Mouse (Mus musculus) lung, embryonic 14.5 days (tissue): ENCODE data around the gene Hipk2. TPM values are rescaled to one million over a fixed set of nuclear protein-coding genes. Genes with fewer than 3 reads are reported as not detected.

Experiments
- ATAC-seq: fragments of 200-750 bp; cut with Nextera tagmentation; 2 replicates; pipeline ENCODE4 v1.8.0; 2017; ENCODE audit warnings: mild to moderate bottlenecking, moderate TSS enrichment, moderate library complexity; ENCODE audit not compliant: insufficient read depth
- DNase-seq: peaks from one replicate; pipeline ENCODE4 v3.0.0-alpha.2; 2015
- H3K27ac ChIP-seq: fragments of 300-500 bp; sonication (generic); 2 replicates; pipeline ENCODE4 v1.5.1; 2014; ENCODE audit warnings: low read depth, mild to moderate bottlenecking, moderate library complexity
- H3K27me3 ChIP-seq: fragments of 300-500 bp; sonication (generic); 2 replicates; pipeline ENCODE4 v1.6.1; 2014; ENCODE audit warnings: low read length, control low read depth; ENCODE audit not compliant: insufficient read depth
- H3K36me3 ChIP-seq: fragments of 300-500 bp; sonication (generic); 2 replicates; pipeline ENCODE4 v1.6.1; 2014; ENCODE audit warnings: control low read depth; ENCODE audit not compliant: insufficient read depth
- H3K4me1 ChIP-seq: fragments of 300-500 bp; sonication (generic); 2 replicates; pipeline ENCODE4 v1.6.1; 2014; ENCODE audit warnings: antibody characterized with exemption, control low read depth; ENCODE audit not compliant: insufficient read depth
- H3K4me2 ChIP-seq: fragments of 300-500 bp; sonication (generic); 2 replicates; pipeline ENCODE4 v1.6.1; 2014; ENCODE audit warnings: mild to moderate bottlenecking
- H3K4me3 ChIP-seq: fragments of 300-500 bp; sonication (generic); 2 replicates; pipeline ENCODE4 v1.5.1; 2014; ENCODE audit warnings: low read depth, low read length
- H3K9ac ChIP-seq: fragments of 300-500 bp; sonication (generic); 2 replicates; pipeline ENCODE4 v1.6.1; 2014
- H3K9me3 ChIP-seq: fragments of 300-500 bp; sonication (generic); 2 replicates; pipeline ENCODE4 v1.6.1; 2016; ENCODE audit warnings: low read depth, low read length, control low read depth
- CTCF ChIP-seq: IDR thresholded peaks from 2 replicates; pipeline ENCODE4 v1.5.1; 2016; ENCODE audit warnings: antibody characterized with exemption, low read depth
- WGBS: fragments of 180-500 bp; shearing (Covaris S2); extraction: QIAGEN DNeasy Blood & Tissue Kit; methylation state at CpG from one replicate; pipeline ENCODE4 v1.1.7; 2014; 5-methylcytosine and 5-hydroxymethylcytosine counted together
- polyA plus RNA-seq: library from polyadenylated mRNA; unstranded; fragments of >200 nt; fragmentation: Nextera tagmentation; extraction: Ambion mirVana; gene quantifications from 2 replicates; pipeline ENCODE4 v1.2.1, GENCODE M21; 2014

Gene Hipk2
- polyA plus RNA-seq, 1 experiment from 2014 or later: 20.8 TPM

GRCm38 (mm10) chr6:38739266-38739665 lies 136.7 kb downstream of the Hipk2 start:
- WGBS: 48% methylated on average over 3 of the region's 3 CpGs
- peaks cover 65% of the 10 kb centered on the region for H3K36me3 ChIP-seq
- ATAC-seq (no peak), DNase-seq (no peak)
- H3K4me1 ChIP-seq: no peaks in the 10 kb centered on the region
- H3K9ac ChIP-seq: no peak overlapping the region
- no peak overlapping the region for H3K27ac ChIP-seq
- H3K4me3 ChIP-seq: no peak overlapping the region
- H3K4me2 ChIP-seq: no peak overlapping the region
- no peaks in the 10 kb centered on the region for H3K9me3 ChIP-seq
- no peaks in the 10 kb centered on the region for H3K27me3 ChIP-seq
- TF ChIP-seq CTCF: no peak

GRCm38 (mm10) chr6:38737763-38738162 lies 138.2 kb downstream of the Hipk2 start:
- H3K4me1 ChIP-seq: no peaks in the 10 kb centered on the region
- H3K4me2 ChIP-seq: no peak overlapping the region
- ATAC-seq (no peak), DNase-seq (no peak)
- H3K4me3 ChIP-seq: no peak overlapping the region
- peaks cover 66% of the 10 kb centered on the region for H3K36me3 ChIP-seq
- peak; percentile 26 for TF ChIP-seq CTCF
- no peaks in the 10 kb centered on the region for H3K9me3 ChIP-seq
- H3K27ac ChIP-seq: no peak overlapping the region
- H3K9ac ChIP-seq: no peak overlapping the region
- H3K27me3 ChIP-seq: no peaks in the 10 kb centered on the region
- 57% methylated on average over 2 of the region's 2 CpGs for WGBS

GRCm38 (mm10) chr6:38736240-38736639 lies 139.7 kb downstream of the Hipk2 start:
- no peaks in the 10 kb centered on the region for H3K9me3 ChIP-seq
- WGBS: 30% methylated on average over 4 of the region's 4 CpGs
- peaks cover 63% of the 10 kb centered on the region for H3K36me3 ChIP-seq
- no peaks in the 10 kb centered on the region for H3K4me1 ChIP-seq
- H3K27me3 ChIP-seq: no peaks in the 10 kb centered on the region
- H3K4me3 ChIP-seq: no peak overlapping the region
- no peak overlapping the region for H3K9ac ChIP-seq
- peak; percentile 74 for ATAC-seq
- H3K27ac ChIP-seq: no peak overlapping the region
- peak; percentile 90 for DNase-seq
- peak; percentile 94 for TF ChIP-seq CTCF
- no peak overlapping the region for H3K4me2 ChIP-seq

- ATAC-seq (no peak), DNase-seq (no peak)
- no peaks in the 10 kb centered on the region for H3K4me1 ChIP-seq
- no peak overlapping the region for H3K4me2 ChIP-seq
- TF ChIP-seq CTCF: no peak
- no peaks in the 10 kb centered on the region for H3K9me3 ChIP-seq
- H3K9ac ChIP-seq: no peak overlapping the region
- 90% methylated on average over 3 of the region's 3 CpGs for WGBS
- no peaks in the 10 kb centered on the region for H3K27me3 ChIP-seq
- H3K4me3 ChIP-seq: no peak overlapping the region
- peaks cover 75% of the 10 kb centered on the region for H3K36me3 ChIP-seq
- H3K27ac ChIP-seq: no peak overlapping the region
Measured at GRCm38 (mm10) chr6:38732681-38733080, 143.3 kb downstream of the Hipk2 start.

- Histone ChIP-seq H3K9me3 (no peaks in the 10 kb centered on the region), H3K36me3 (peaks cover 64% of the 10 kb centered on the region), H3K4me1 (no peaks in the 10 kb centered on the region), H3K27me3 (no peaks in the 10 kb centered on the region), H3K4me3 (no peak overlapping the region), H3K27ac (no peak overlapping the region), H3K9ac (no peak overlapping the region), H3K4me2 (no peak overlapping the region)
- WGBS: 81% methylated on average over 15 of the region's 15 CpGs
- no peak for ATAC-seq
- DNase-seq: no peak
- TF ChIP-seq CTCF: no peak
Measured at GRCm38 (mm10) chr6:38730169-38731146, 145.5 kb downstream of the Hipk2 start.

GRCm38 (mm10) chr6:38725515-38725914 lies 150.4 kb downstream of the Hipk2 start:
- no peaks in the 10 kb centered on the region for H3K27me3 ChIP-seq
- no peak for TF ChIP-seq CTCF
- no peak for DNase-seq
- H3K36me3 ChIP-seq: peaks cover 38% of the 10 kb centered on the region
- H3K4me2 ChIP-seq: no peak overlapping the region
- H3K9me3 ChIP-seq: no peaks in the 10 kb centered on the region
- H3K4me1 ChIP-seq: no peaks in the 10 kb centered on the region
- WGBS: 89% methylated on average over 3 of the region's 3 CpGs
- no peak for ATAC-seq
- no peak overlapping the region for H3K9ac ChIP-seq
- H3K4me3 ChIP-seq: no peak overlapping the region
- no peak overlapping the region for H3K27ac ChIP-seq

- Histone ChIP-seq H3K9ac (no peak overlapping the region), H3K27ac (no peak overlapping the region), H3K4me1 (no peaks in the 10 kb centered on the region), H3K36me3 (peaks cover 53% of the 10 kb centered on the region), H3K4me2 (no peak overlapping the region), H3K4me3 (no peak overlapping the region), H3K27me3 (no peaks in the 10 kb centered on the region), H3K9me3 (no peaks in the 10 kb centered on the region)
- DNase-seq: no peak
- 71% methylated on average over 1 of the region's 1 CpGs for WGBS
- no peak for TF ChIP-seq CTCF
- ATAC-seq: no peak
Measured at GRCm38 (mm10) chr6:38721361-38721760, 154.6 kb downstream of the Hipk2 start.
